Mouse (Mus musculus): ENCODE results near the gene Fbxo6. TPM values are rescaled to one million over a fixed set of nuclear protein-coding genes. Genes with fewer than 3 reads are reported as not detected.
"Not testable (repeated sequence)": the region's sequence is repeated elsewhere in the genome, so short reads cannot be mapped to it uniquely, and the experiment has no call there.

The Fbxo6 gene
- 19.5 and 21.1 TPM in 2 replicates for polyA plus RNA-seq (2016; fragmentation: Nextera tagmentation; extraction: Ambion mirVana)

DNA sequence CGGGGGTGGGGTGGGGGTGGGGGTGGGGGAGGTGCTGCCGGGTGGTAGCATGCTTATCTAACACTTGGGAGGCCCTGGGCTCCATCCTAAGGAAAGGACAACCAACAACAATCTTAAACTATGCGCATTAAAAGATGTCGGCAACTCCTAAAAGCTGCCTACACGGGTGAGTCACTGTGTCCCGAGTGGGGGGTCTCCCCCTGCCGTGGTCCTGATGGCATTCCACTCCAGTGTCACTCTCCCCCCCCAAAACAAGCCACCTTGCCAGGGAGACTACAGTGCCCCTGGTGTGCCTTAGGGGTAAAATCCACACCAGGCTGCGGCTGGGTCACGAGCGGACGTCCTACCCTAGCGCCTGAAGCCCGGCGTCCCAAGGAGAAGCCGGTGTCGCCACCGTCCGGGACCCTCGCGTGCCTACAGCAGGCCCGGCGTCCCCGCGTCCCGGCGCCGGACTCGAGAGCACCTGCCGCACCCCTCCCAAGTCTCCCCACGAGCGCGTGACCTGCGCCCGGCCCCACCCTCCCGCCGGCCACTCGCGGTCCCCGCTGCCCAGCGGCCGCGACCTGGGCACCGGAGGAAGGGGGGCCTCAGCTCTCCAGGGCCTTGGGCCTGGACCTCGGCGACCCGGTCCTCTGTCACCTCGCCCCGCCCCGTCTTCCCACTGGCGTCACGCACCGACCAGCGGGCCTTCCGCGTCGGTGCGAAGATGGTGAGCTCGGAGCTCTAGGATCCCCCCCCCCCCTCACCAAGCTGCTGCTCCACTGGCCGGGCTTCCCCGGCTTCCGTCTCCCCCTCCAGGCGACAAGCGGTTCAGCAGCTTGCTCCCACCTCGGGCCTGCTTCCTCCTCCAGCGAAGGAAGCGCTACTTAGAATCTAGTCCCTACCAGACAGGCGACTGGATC is at the start of gene Fbxo6:
Gene Fbxo6, minus strand, starts transcription at position 874 of the 902 bp plus-strand sequence.
- Histone ChIP-seq H3K27me3 (ENCODE audit: insufficient read depth, poor library complexity, severe bottlenecking) (no peaks in the 10 kb centered on the region), H3K4me3 (peak within 1 kb of the TSS; percentile 85), H3K36me3 (peaks cover 36% of the 10 kb centered on the region), H3K9me3 (no peaks in the 10 kb centered on the region), H3K4me1 (peaks cover 20% of the 10 kb centered on the region), H3K27ac (peak within 1 kb of the TSS; percentile 93)
- under 1% methylated on average over 66 of the region's 67 CpGs for WGBS
- DNase-seq (ENCODE audit: low spot score), result peak; percentile 95

DNA sequence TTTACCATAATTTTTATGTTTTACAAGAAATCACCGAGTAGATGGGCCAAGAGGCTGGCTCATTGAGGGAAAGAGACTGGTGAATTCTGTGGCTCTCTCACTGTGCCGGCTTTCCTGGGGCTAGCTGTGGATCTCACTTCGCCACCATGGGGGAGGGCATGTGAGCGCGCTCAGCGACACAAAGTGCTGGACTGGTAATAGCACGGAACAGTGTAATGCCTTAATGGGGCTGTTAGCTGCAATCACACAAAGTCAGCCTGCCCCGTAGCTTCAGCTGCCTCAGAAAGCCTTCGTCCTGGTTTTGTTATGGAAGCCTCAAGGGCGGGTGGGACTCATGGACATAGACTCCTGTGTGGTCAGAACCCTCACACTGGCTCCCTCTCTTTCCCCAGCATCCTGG is 46.8 kb upstream of the Fbxo6 start:
- H3K4me1 ChIP-seq, result no peaks in the 10 kb centered on the region
- 43% methylated on average over 10 of the region's 10 CpGs for WGBS
- no peak overlapping the region for H3K27ac ChIP-seq
- H3K9me3 ChIP-seq, result no peaks in the 10 kb centered on the region
- DNase-seq (ENCODE audit: low spot score), result no peak
- H3K27me3 ChIP-seq (ENCODE audit: insufficient read depth, poor library complexity, severe bottlenecking), result peaks cover 47% of the 10 kb centered on the region
- no peak overlapping the region for H3K4me3 ChIP-seq
- no peaks in the 10 kb centered on the region for H3K36me3 ChIP-seq

DNA sequence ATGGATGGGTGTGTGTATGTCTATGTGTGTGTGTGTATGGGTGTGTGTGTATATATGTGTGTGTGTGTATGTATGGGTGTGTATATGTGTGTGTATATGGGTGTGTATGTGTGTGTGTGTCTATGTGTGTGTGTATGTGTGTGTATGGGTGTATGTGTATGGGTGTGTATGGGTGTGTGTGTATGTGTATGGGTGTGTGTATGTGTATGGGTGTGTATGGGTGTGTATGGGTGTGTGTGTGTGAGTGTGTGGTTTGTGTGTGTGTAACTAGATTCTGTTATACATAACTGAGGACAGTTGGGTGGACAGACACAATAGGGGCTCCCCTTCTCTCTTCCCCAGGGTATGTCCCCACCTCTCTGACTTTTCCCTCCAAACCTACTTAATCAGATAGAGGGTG is 42.5 kb upstream of the Fbxo6 start:
- H3K27me3 ChIP-seq (ENCODE audit: insufficient read depth, poor library complexity, severe bottlenecking), result peaks cover 38% of the 10 kb centered on the region
- no peaks in the 10 kb centered on the region for H3K36me3 ChIP-seq
- DNase-seq (ENCODE audit: low spot score), result no peak
- peaks cover 5% of the 10 kb centered on the region; the same call in 1 of the 2 replicates for H3K4me1 ChIP-seq
- no peaks in the 10 kb centered on the region for H3K9me3 ChIP-seq
- H3K4me3 ChIP-seq, result no peak overlapping the region
- H3K27ac ChIP-seq, result no peak overlapping the region

DNA sequence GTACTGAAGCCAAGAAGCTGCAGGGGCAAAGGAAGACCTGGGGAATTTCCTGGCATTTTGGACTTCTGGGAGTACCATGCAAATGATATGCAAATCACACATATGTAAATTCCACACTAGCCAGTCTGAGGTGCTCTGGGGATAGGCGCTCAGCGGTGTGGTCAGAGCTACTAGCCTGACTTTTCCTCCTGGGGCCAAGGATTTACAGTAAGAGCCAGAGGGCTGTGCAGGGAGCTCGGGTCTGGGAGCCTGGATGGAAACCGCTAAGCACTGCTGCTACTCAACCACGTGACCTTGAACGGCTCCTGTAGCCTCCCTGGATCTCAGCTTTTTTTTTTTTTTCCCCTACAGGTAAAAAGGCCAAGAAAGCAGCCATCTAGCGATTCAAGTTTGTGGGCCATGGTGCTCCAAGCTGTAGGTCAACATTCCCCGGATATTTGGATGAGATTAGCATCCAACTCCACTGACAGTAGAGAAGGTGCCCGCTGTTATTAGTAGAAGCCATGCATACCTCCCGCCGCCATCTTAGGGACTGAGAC is 40.8 kb upstream of the Fbxo6 start:
- H3K9me3 ChIP-seq, result no peaks in the 10 kb centered on the region
- peaks cover 5% of the 10 kb centered on the region; the same call in 1 of the 2 replicates for H3K4me1 ChIP-seq
- H3K27me3 ChIP-seq (ENCODE audit: insufficient read depth, poor library complexity, severe bottlenecking), result peaks cover 25% of the 10 kb centered on the region; the same call in 1 of the 2 replicates
- 24% methylated on average over 11 of the region's 11 CpGs for WGBS
- DNase-seq (ENCODE audit: low spot score), result no peak
- H3K4me3 ChIP-seq, result no peak overlapping the region
- H3K27ac ChIP-seq, result no peak overlapping the region
- no peaks in the 10 kb centered on the region for H3K36me3 ChIP-seq

DNA sequence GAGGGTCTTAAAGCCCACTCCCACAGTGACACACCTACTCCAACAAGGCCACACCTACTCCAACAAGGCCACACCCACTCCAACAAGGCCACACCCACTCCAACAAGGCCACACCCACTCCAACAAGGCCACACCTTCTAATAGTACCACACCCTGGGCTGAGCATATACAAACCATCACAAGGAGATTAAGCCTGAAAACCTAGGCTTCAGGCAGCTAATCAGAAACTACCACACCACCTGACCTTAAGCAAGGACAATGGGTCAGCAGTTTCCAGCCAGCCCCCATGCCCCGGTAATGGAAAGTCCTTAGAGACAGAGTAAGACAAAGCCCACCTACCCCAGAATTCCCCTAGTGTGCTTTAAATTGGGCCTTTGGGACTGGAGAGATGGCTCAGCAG is 36.8 kb upstream of the Fbxo6 start:
- not testable (repeated sequence) for H3K9me3 ChIP-seq; H3K36me3 ChIP-seq; H3K4me1 ChIP-seq; DNase-seq (ENCODE audit: low spot score); H3K4me3 ChIP-seq; H3K27ac ChIP-seq
- 83% methylated on average over 1 of the region's 1 CpGs for WGBS
- peaks cover 18% of the 10 kb centered on the region for H3K27me3 ChIP-seq (ENCODE audit: insufficient read depth, poor library complexity, severe bottlenecking)

DNA sequence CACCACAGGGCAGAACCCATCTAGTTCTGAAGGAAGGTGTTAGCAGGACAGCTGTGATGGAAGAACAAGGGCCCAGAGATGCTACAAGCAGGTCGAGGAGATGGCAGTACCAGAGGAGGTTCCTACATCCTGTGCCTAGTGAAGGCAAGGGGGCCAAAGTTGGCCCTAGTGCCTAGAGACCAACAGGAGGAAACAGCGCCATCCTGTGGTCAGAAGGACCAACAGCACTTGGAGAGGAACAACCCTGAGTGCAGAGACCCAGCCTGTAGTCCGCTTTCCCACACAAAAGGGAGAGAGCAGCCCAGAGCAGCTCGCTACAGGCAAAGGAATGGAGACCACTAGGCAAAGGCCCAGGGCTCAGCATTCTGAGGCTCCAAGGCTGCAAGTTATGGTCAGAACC is 33.9 kb upstream of the Fbxo6 start:
- Histone ChIP-seq H3K27ac (no peak overlapping the region), H3K9me3 (no peaks in the 10 kb centered on the region), H3K36me3 (no peaks in the 10 kb centered on the region), H3K27me3 (ENCODE audit: insufficient read depth, poor library complexity, severe bottlenecking) (peaks cover 22% of the 10 kb centered on the region), H3K4me1 (no peaks in the 10 kb centered on the region), H3K4me3 (no peak overlapping the region)
- no peak for DNase-seq (ENCODE audit: low spot score)
- 67% methylated on average over 4 of the region's 4 CpGs for WGBS

DNA sequence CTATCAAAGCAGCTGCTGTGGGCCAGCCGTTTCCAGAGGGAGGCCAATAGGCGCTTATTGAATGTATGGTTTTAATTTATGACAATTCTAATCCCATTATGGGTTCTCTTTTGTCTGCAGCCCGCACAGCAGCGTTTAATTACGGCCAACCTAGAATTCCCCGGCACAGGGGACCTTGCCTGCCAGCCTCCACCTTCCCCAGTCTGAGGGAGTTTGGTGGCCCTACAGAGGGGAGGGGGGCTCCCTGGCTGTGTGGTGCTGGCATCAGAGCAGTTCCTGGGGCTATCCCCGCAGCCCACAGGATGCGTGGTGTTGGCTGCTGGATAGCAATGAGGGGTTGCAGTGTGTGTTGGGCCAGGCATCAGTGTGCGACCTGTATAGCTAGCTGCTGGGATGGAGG is 32.6 kb upstream of the Fbxo6 start:
- no peak for DNase-seq (ENCODE audit: low spot score)
- H3K27ac ChIP-seq, result no peak overlapping the region
- no peaks in the 10 kb centered on the region for H3K4me1 ChIP-seq
- no peak overlapping the region for H3K4me3 ChIP-seq
- 69% methylated on average over 9 of the region's 9 CpGs for WGBS
- no peaks in the 10 kb centered on the region for H3K36me3 ChIP-seq
- H3K9me3 ChIP-seq, result no peaks in the 10 kb centered on the region
- H3K27me3 ChIP-seq (ENCODE audit: insufficient read depth, poor library complexity, severe bottlenecking), result peaks cover 25% of the 10 kb centered on the region

DNA sequence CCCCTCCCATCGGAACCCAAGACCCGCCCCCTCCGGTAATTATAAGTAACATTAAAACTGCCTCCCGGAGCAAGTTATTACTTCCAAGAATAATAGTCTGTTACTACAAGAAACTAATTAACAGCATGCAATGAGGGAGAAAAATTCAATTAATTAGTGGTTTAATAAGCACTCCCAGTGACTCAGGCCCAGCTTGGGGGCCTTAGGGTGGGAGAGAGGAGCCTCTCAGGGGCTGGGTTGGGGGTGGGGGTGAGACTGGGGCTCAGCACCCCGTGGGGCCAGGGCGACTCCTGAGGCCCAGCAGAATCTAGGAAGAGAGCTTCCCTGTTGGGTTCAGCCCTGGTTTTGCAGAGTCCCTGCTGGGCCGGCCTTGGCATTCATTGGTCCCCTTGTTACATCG is 30.4 kb upstream of the Fbxo6 start:
- no peak overlapping the region for H3K27ac ChIP-seq
- H3K27me3 ChIP-seq (ENCODE audit: insufficient read depth, poor library complexity, severe bottlenecking), result peaks cover 46% of the 10 kb centered on the region
- H3K36me3 ChIP-seq, result no peaks in the 10 kb centered on the region
- H3K4me3 ChIP-seq, result no peak overlapping the region
- DNase-seq (ENCODE audit: low spot score), result no peak
- WGBS, result 19% methylated on average over 8 of the region's 8 CpGs
- H3K4me1 ChIP-seq, result no peaks in the 10 kb centered on the region
- no peaks in the 10 kb centered on the region for H3K9me3 ChIP-seq

DNA sequence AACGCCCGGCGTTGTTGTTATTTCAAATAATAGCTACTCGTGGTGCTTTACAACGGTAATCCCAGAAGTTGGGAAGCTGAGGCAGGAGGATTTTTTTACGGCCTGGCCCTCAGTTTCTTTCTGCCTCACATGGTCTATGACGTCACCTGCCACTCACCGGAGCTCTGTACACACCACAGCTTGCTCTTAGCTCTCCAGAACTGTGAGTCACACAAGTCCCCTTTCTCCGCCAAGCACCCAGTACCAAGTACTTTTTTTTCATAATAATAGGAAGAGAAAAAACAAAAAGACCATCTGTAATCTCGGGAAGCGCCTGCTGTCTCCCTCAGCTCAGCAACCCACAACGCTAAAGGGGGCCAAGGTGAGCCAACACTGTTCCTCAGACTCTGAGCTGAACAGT is 29.5 kb upstream of the Fbxo6 start:
- Histone ChIP-seq H3K36me3 (no peaks in the 10 kb centered on the region), H3K4me1 (no peaks in the 10 kb centered on the region), H3K9me3 (no peaks in the 10 kb centered on the region), H3K27me3 (ENCODE audit: insufficient read depth, poor library complexity, severe bottlenecking) (peaks cover 52% of the 10 kb centered on the region), H3K27ac (no peak overlapping the region), H3K4me3 (no peak overlapping the region)
- WGBS, result 85% methylated on average over 12 of the region's 12 CpGs
- DNase-seq (ENCODE audit: low spot score), result no peak

DNA sequence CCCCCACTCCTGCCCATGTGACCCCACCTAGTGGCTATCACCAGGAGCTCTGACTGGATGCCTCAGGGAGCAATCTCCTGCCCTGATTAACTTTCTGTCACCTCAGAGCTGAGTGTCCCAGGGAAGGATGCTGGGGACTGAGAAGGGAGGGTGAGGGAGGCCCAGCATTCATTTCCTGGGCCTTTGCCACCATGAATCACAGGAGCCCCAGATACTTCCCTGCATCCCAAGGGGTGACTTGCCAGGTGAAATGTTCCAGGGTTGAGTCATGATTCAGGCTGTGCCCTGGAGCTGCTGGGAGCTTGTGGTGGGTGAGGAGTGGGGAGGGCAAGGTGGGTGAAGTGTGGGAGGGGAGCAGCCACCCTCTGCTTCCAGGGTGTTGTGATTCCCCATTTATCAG is 25.8 kb upstream of the Fbxo6 start:
- Histone ChIP-seq H3K4me1 (no peaks in the 10 kb centered on the region), H3K36me3 (no peaks in the 10 kb centered on the region), H3K9me3 (no peaks in the 10 kb centered on the region), H3K4me3 (no peak overlapping the region), H3K27me3 (ENCODE audit: insufficient read depth, poor library complexity, severe bottlenecking) (peaks cover 74% of the 10 kb centered on the region), H3K27ac (no peak overlapping the region)
- no peak for DNase-seq (ENCODE audit: low spot score)

DNA sequence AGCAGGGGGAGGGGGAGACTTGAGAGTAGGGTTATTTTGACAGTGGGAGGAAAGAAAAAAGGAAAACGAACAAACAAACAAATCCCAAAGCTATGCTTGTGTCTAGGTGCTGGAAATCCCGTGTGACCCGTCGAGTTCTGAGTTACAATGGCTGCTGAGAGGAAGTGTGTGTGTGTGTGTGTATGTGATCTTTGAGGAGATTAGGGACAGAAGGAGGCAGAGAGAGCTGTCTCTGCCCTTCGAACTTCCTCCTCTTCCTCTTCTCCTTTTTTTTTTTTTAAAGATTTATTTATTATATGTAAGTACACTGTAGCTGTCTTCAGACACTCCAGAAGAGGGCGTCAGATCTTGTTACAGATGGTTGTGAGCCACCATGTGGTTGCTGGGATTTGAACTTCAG is 24.7 kb upstream of the Fbxo6 start:
- peaks cover 79% of the 10 kb centered on the region for H3K27me3 ChIP-seq (ENCODE audit: insufficient read depth, poor library complexity, severe bottlenecking)
- not testable (repeated sequence) for H3K4me3 ChIP-seq; H3K9me3 ChIP-seq; DNase-seq (ENCODE audit: low spot score); H3K27ac ChIP-seq; H3K4me1 ChIP-seq; H3K36me3 ChIP-seq
- 68% methylated on average over 6 of the region's 6 CpGs for WGBS

DNA sequence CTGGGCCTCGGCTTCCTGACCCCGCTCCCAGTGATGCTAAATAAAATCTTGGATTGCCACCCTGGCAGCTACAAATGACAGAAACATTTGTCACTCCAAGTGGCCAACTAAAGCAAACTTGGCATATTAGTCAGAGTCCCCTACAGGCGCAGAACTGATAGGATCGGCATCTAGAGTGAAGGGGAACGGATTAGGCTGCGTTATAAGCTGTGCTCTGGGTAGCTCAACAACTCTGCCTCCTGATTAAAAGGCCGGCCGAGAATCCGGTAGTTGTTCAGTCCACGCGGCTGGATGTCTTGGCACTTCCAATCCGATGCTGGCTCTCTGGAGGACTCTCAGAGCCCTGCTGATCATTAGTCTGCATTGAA is 22.5 kb upstream of the Fbxo6 start:
- Histone ChIP-seq H3K9me3 (no peaks in the 10 kb centered on the region), H3K4me3 (no peak overlapping the region), H3K36me3 (no peaks in the 10 kb centered on the region), H3K27me3 (ENCODE audit: insufficient read depth, poor library complexity, severe bottlenecking) (peaks cover 95% of the 10 kb centered on the region), H3K27ac (no peak overlapping the region), H3K4me1 (peaks cover 5% of the 10 kb centered on the region; the same call in 1 of the 2 replicates)
- DNase-seq (ENCODE audit: low spot score), result no peak
- WGBS, result 15% methylated on average over 12 of the region's 12 CpGs

DNA sequence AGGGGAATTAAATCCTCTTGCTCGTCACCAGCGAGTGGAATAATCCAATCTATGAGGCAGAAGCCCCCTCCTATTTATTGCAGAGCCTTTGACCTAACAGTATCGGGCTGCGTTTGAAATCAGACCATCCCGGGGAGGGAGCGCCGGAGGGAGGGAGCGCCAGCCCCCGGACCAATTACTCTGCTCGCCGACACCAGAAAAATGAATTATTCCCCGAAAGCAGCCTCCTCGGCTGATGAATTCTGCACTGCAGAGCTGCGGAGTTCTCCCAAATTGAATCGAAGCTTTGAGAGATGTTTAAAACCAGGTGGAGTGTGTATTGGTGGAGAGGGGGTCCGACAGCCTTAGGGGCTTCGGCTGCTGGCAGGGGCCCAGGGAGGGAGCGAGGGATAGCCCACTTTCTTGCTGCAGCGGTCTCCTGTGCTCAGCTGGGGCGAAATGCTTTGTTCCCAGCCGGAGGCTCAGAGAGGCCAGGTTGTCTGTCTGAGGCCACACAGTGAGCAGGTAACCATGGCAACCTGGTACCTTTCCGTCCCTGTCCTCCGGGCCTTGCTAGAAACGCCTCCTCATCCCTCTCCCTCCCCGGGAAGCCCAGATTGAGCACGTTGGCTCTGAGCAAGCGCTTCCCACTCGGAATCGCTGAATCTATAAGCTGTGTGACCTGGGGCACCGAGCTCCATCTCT is 22.0 kb upstream of the Fbxo6 start:
- no peak for DNase-seq (ENCODE audit: low spot score)
- Histone ChIP-seq H3K36me3 (no peaks in the 10 kb centered on the region), H3K27ac (no peak overlapping the region), H3K4me1 (peaks cover 8% of the 10 kb centered on the region; the same call in 1 of the 2 replicates), H3K9me3 (no peaks in the 10 kb centered on the region), H3K4me3 (no peak overlapping the region), H3K27me3 (ENCODE audit: insufficient read depth, poor library complexity, severe bottlenecking) (peaks cover 93% of the 10 kb centered on the region)
- WGBS, result 2% methylated on average over 30 of the region's 30 CpGs
